Mouse (Mus musculus): Measurements from ENCODE around the gene Man1c1. TPM values are rescaled to one million over a fixed set of nuclear protein-coding genes. Genes with fewer than 3 reads are reported as not detected.

Gene Man1c1
- polyA plus RNA-seq, 1 experiment from 2014 or later = 2.8 TPM

- DNase-seq (ENCODE audit: low spot score) = no peak
- 0 out of 2 replicates have a peak overlapping the region, but pooled peaks have one; percentile 24 for H3K27ac ChIP-seq (replicated peaks)
- no peaks in the 10 kb centered on the region for H3K27me3 ChIP-seq (ENCODE audit: low read depth, poor library complexity, severe bottlenecking)
- no peak overlapping the region for H3K4me3 ChIP-seq
- WGBS = 71% methylated on average over 14 of the region's 14 CpGs
- no peaks in the 10 kb centered on the region for H3K9me3 ChIP-seq (replicated peaks)
- peaks cover 32% of the 10 kb centered on the region for H3K4me1 ChIP-seq
- H3K36me3 ChIP-seq = no peaks in the 10 kb centered on the region
These were observed 79.8 kb downstream of the Man1c1 start for GRCm38 (mm10) chr4:134624109-134624862.

GRCm38 (mm10) chr4:134621695-134622094, 82.4 kb downstream of the Man1c1 start:
- no peaks in the 10 kb centered on the region for H3K27me3 ChIP-seq (ENCODE audit: low read depth, poor library complexity, severe bottlenecking)
- no peaks in the 10 kb centered on the region for H3K9me3 ChIP-seq (replicated peaks)
- H3K36me3 ChIP-seq = no peaks in the 10 kb centered on the region
- 86% methylated on average over 9 of the region's 9 CpGs for WGBS
- DNase-seq (ENCODE audit: low spot score) = no peak
- H3K4me1 ChIP-seq = peaks cover 39% of the 10 kb centered on the region
- no peak overlapping the region for H3K27ac ChIP-seq (replicated peaks)
- H3K4me3 ChIP-seq = no peak overlapping the region

- H3K36me3 ChIP-seq = no peaks in the 10 kb centered on the region
- no peak for DNase-seq (ENCODE audit: low spot score)
- WGBS = 92% methylated on average over 8 of the region's 8 CpGs
- H3K27ac ChIP-seq (replicated peaks) = peak overlapping the region; percentile 74
- H3K4me3 ChIP-seq = no peak overlapping the region
- H3K4me1 ChIP-seq = peaks cover 53% of the 10 kb centered on the region
- no peaks in the 10 kb centered on the region for H3K27me3 ChIP-seq (ENCODE audit: low read depth, poor library complexity, severe bottlenecking)
- H3K9me3 ChIP-seq (replicated peaks) = no peaks in the 10 kb centered on the region
These were observed 83.8 kb downstream of the Man1c1 start for GRCm38 (mm10) chr4:134620246-134620645.

- 62% methylated on average over 10 of the region's 10 CpGs for WGBS
- no peaks in the 10 kb centered on the region for H3K9me3 ChIP-seq (replicated peaks)
- H3K27me3 ChIP-seq (ENCODE audit: low read depth, poor library complexity, severe bottlenecking) = no peaks in the 10 kb centered on the region
- no peaks in the 10 kb centered on the region for H3K36me3 ChIP-seq
- H3K27ac ChIP-seq (replicated peaks) = peak overlapping the region; percentile 74
- DNase-seq (ENCODE audit: low spot score) = peak; percentile 45
- peaks cover 55% of the 10 kb centered on the region for H3K4me1 ChIP-seq
- peak overlapping the region; percentile 20; the same call in 1 of the 2 replicates for H3K4me3 ChIP-seq
These were observed 84.6 kb downstream of the Man1c1 start for GRCm38 (mm10) chr4:134619489-134619870.

GRCm38 (mm10) chr4:134618810-134619488, 85.1 kb downstream of the Man1c1 start:
- 81% methylated on average over 13 of the region's 13 CpGs for WGBS
- Histone ChIP-seq H3K4me3 (peak overlapping the region; percentile 20; the same call in 1 of the 2 replicates), H3K9me3 (replicated peaks) (no peaks in the 10 kb centered on the region), H3K27me3 (ENCODE audit: low read depth, poor library complexity, severe bottlenecking) (no peaks in the 10 kb centered on the region), H3K36me3 (no peaks in the 10 kb centered on the region), H3K4me1 (peaks cover 50% of the 10 kb centered on the region), H3K27ac (replicated peaks) (peak overlapping the region; percentile 74)
- DNase-seq (ENCODE audit: low spot score) = no peak

GRCm38 (mm10) chr4:134617779-134618178, 86.3 kb downstream of the Man1c1 start:
- no peaks in the 10 kb centered on the region for H3K27me3 ChIP-seq (ENCODE audit: low read depth, poor library complexity, severe bottlenecking)
- no peaks in the 10 kb centered on the region for H3K36me3 ChIP-seq
- no peak overlapping the region for H3K4me3 ChIP-seq
- no peaks in the 10 kb centered on the region for H3K9me3 ChIP-seq (replicated peaks)
- H3K27ac ChIP-seq (replicated peaks) = 0 out of 2 replicates have a peak overlapping the region, but pooled peaks have one; percentile 46
- peaks cover 49% of the 10 kb centered on the region for H3K4me1 ChIP-seq
- WGBS = 84% methylated on average over 4 of the region's 4 CpGs
- DNase-seq (ENCODE audit: low spot score) = no peak

- H3K4me3 ChIP-seq = no peak overlapping the region
- no peaks in the 10 kb centered on the region for H3K9me3 ChIP-seq (replicated peaks)
- 85% methylated on average over 15 of the region's 15 CpGs for WGBS
- no peak for DNase-seq (ENCODE audit: low spot score)
- H3K36me3 ChIP-seq = no peaks in the 10 kb centered on the region
- peak overlapping the region; percentile 42; the same call in 1 of the 2 replicates for H3K27ac ChIP-seq (replicated peaks)
- H3K4me1 ChIP-seq = peaks cover 57% of the 10 kb centered on the region
- no peaks in the 10 kb centered on the region for H3K27me3 ChIP-seq (ENCODE audit: low read depth, poor library complexity, severe bottlenecking)
These were observed 88.0 kb downstream of the Man1c1 start for GRCm38 (mm10) chr4:134615929-134616625.

GRCm38 (mm10) chr4:134612070-134612667, 91.9 kb downstream of the Man1c1 start:
- Histone ChIP-seq H3K9me3 (replicated peaks) (no peaks in the 10 kb centered on the region), H3K36me3 (no peaks in the 10 kb centered on the region), H3K4me1 (peaks cover 38% of the 10 kb centered on the region), H3K4me3 (no peak overlapping the region), H3K27ac (replicated peaks) (peak overlapping the region; percentile 55), H3K27me3 (ENCODE audit: low read depth, poor library complexity, severe bottlenecking) (no peaks in the 10 kb centered on the region)
- DNase-seq (ENCODE audit: low spot score) = no peak
- 72% methylated on average over 16 of the region's 16 CpGs for WGBS

- no peak for DNase-seq (ENCODE audit: low spot score)
- H3K4me1 ChIP-seq = peaks cover 24% of the 10 kb centered on the region
- no peaks in the 10 kb centered on the region for H3K36me3 ChIP-seq
- no peaks in the 10 kb centered on the region for H3K27me3 ChIP-seq (ENCODE audit: low read depth, poor library complexity, severe bottlenecking)
- WGBS = 91% methylated on average over 3 of the region's 3 CpGs
- H3K9me3 ChIP-seq (replicated peaks) = no peaks in the 10 kb centered on the region
- H3K4me3 ChIP-seq = no peak overlapping the region
- no peak overlapping the region for H3K27ac ChIP-seq (replicated peaks)
These were observed 93.5 kb downstream of the Man1c1 start for GRCm38 (mm10) chr4:134610616-134611015.

- Histone ChIP-seq H3K36me3 (no peaks in the 10 kb centered on the region), H3K4me3 (no peak overlapping the region), H3K4me1 (peaks cover 35% of the 10 kb centered on the region), H3K27me3 (ENCODE audit: low read depth, poor library complexity, severe bottlenecking) (no peaks in the 10 kb centered on the region), H3K27ac (replicated peaks) (no peak overlapping the region), H3K9me3 (replicated peaks) (no peaks in the 10 kb centered on the region)
- DNase-seq (ENCODE audit: low spot score) = no peak
- WGBS = 95% methylated on average over 5 of the region's 5 CpGs
These were observed 96.4 kb downstream of the Man1c1 start for GRCm38 (mm10) chr4:134607679-134608078.

- peaks cover 43% of the 10 kb centered on the region for H3K4me1 ChIP-seq
- 64% methylated on average over 5 of the region's 5 CpGs for WGBS
- H3K27ac ChIP-seq (replicated peaks) = peak overlapping the region; percentile 5
- no peaks in the 10 kb centered on the region for H3K36me3 ChIP-seq
- H3K4me3 ChIP-seq = no peak overlapping the region
- no peaks in the 10 kb centered on the region for H3K9me3 ChIP-seq (replicated peaks)
- H3K27me3 ChIP-seq (ENCODE audit: low read depth, poor library complexity, severe bottlenecking) = no peaks in the 10 kb centered on the region
- no peak for DNase-seq (ENCODE audit: low spot score)
These were observed 98.0 kb downstream of the Man1c1 start for GRCm38 (mm10) chr4:134606054-134606453.

GRCm38 (mm10) chr4:134604472-134604871, 99.6 kb downstream of the Man1c1 start:
- Histone ChIP-seq H3K36me3 (no peaks in the 10 kb centered on the region), H3K4me1 (peaks cover 42% of the 10 kb centered on the region), H3K4me3 (no peak overlapping the region), H3K27me3 (ENCODE audit: low read depth, poor library complexity, severe bottlenecking) (no peaks in the 10 kb centered on the region), H3K27ac (replicated peaks) (no peak overlapping the region), H3K9me3 (replicated peaks) (no peaks in the 10 kb centered on the region)
- 73% methylated on average over 4 of the region's 4 CpGs for WGBS
- no peak for DNase-seq (ENCODE audit: low spot score)
